In the genomic region with DNA sequence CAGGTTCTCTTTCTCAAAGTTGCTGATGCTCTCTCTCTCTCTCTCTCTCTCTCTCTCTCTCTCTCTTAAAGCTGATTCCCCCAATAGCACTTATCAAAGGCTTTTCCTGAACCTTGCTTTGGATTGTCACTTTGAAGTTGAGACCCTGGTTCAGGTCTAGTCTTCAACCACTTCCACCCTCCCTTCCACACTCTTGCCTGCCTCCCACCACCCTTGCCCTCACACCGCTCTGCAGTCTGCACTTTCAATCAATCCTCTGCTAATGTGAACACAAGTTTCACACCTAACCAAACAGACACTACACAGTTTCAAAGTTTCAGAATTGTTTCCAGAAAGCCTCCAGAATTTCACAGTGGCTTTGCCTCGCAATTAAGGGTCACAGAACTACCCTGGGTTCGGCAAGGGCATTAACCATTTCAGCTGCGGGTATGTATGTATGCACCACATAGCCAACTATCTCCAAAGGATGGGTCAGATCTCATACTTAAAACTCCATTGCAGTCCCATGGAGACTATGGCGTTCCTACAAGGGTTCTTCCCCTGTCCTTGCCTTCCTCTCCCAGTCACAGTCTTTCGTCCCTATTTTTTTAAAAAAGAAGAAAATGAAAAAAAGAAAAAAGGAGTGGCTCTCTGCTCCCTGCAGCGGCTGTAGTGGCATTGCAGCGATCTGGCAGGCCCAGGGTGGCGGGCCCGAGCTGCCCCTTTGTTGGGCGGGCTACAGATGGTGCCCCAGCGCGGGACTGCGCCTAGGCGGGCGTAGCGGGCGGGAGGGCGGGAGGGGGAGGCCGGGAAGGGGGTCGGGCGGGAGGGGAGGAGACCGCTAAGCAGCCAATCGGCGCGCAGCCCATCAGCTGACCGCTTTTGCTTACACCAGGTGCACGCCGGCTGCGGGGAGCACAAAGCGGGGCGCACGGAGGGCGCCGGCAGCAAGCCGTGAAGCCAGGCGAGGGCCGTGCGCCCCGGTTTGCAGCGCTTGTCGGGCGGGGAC, we compare ENCODE assay signal across 8 mouse cellular contexts. TPM values are rescaled to one million over a fixed set of nuclear protein-coding genes. Genes with fewer than 3 reads are reported as not detected.
DNase-seq lines count a peak whose midpoint lies in the region; ATAC-seq and TF ChIP-seq lines count a peak whose summit lies in the region.

A gene (plus strand): TSS at position 892 of the 988 bp plus-strand sequence.

- no peaks in the 10 kb centered on the region for H3K36me3 ChIP-seq in lung, postnatal 0 days (ENCODE audit: insufficient read depth, low read length)
- no peaks in the 10 kb centered on the region for H3K36me3 ChIP-seq in limb, embryonic 12.5 days

- no peak within 1 kb of the TSS for H3K27ac ChIP-seq in lung, postnatal 0 days (ENCODE audit: low read length)
- H3K27ac ChIP-seq in limb, embryonic 12.5 days, result peak within 1 kb of the TSS; percentile 67; the same call in 1 of the 2 replicates

- H3K4me1 ChIP-seq in lung, postnatal 0 days (ENCODE audit: insufficient read depth, low read depth, low read length), result no peaks in the 10 kb centered on the region
- peaks cover 4% of the 10 kb centered on the region; the same call in 1 of the 2 replicates for H3K4me1 ChIP-seq in limb, embryonic 12.5 days (replicated peaks)

- H3K4me2 ChIP-seq in lung, postnatal 0 days (replicated peaks; ENCODE audit: low read depth, low read length), result peak within 1 kb of the TSS; percentile 84
- peak within 1 kb of the TSS; percentile 98 for H3K4me2 ChIP-seq in limb, embryonic 12.5 days

- 6% methylated on average over 26 of the region's 43 CpGs for WGBS in lung, postnatal 0 days
- 4% methylated on average over 31 of the region's 43 CpGs for WGBS in limb, embryonic 12.5 days

- no peak for TF ChIP-seq EP300 in lung, postnatal 0 days (IDR thresholded peaks at IDR 0.05)

- 0 out of 2 replicates have a peak, but pooled peaks cover 3% of the 10 kb centered on the region for H3K27me3 ChIP-seq in lung, postnatal 0 days (replicated peaks; ENCODE audit: insufficient read depth, low read length)
- H3K27me3 ChIP-seq in limb, embryonic 12.5 days, result peaks cover 30% of the 10 kb centered on the region

- no peaks in the 10 kb centered on the region for H3K9me3 ChIP-seq in lung, postnatal 0 days (ENCODE audit: low read length)
- H3K9me3 ChIP-seq in limb, embryonic 12.5 days, result no peaks in the 10 kb centered on the region

- peak; percentile 71 for ATAC-seq in lung, postnatal 0 days
- peak; percentile 93 for ATAC-seq in limb, embryonic 12.5 days (ENCODE audit: insufficient number of reproducible peaks, insufficient read depth, low FRiP score, low TSS enrichment, low read depth)

- no peak within 1 kb of the TSS for H3K9ac ChIP-seq in lung, postnatal 0 days (replicated peaks; ENCODE audit: low read depth)
- H3K9ac ChIP-seq in limb, embryonic 12.5 days (replicated peaks), result peak within 1 kb of the TSS; percentile 74

- no peak for TF ChIP-seq CTCF in lung, postnatal 0 days (IDR thresholded peaks at IDR 0.05)

- DNase-seq in lung, postnatal 0 days (ENCODE audit: low spot score), result peak; percentile 8
- no peak for DNase-seq in lung, adult 18-20 months
- DNase-seq in cerebellum, postnatal 10 days, result peak; percentile 92 to 94
- DNase-seq in frontal cortex, postnatal 10 days (ENCODE audit: low spot score in 2 of 2), result peak; percentile 57 to 73
- peak; percentile 13 for DNase-seq in kidney, adult 9 months
- DNase-seq in ovary, postnatal 10 days (ENCODE audit: low spot score), result peak; percentile 6
- no peak for DNase-seq in spleen, adult 12 weeks (ENCODE audit: low spot score)

- H3K4me3 ChIP-seq in lung, postnatal 0 days (ENCODE audit: low read depth, low read length), result peak within 1 kb of the TSS; percentile 38
- peak within 1 kb of the TSS; percentile 63 for H3K4me3 ChIP-seq in limb, embryonic 12.5 days (replicated peaks)

RNA-seq across cellular contexts. Expression of the gene that starts here (rescaled TPM):
- 4.1 and 4.2 TPM in 2 replicates for polyA plus RNA-seq in lung, postnatal 0 days (2015; fragmentation: Nextera tagmentation; extraction: Ambion mirVana)
- 45.8 and 50.1 TPM in 2 replicates for polyA plus RNA-seq in limb, embryonic 12.5 days (2016; fragmentation: Nextera tagmentation; extraction: Ambion mirVana)

Comparison
In these comparisons a context has a peak if more than half of its experiments do, and no peak if none do; other contexts are left out.
1. DNase-seq: peak in lung, postnatal 0 days (single experiment), cerebellum, postnatal 10 days (2 of 2), frontal cortex, postnatal 10 days (2 of 2), kidney, adult 9 months (single experiment) and ovary, postnatal 10 days (single experiment); none in lung, adult 18-20 months (0 of 2) and spleen, adult 12 weeks (single experiment).